Mouse (Mus musculus): ENCODE data around the gene Smarca5.

- TF ChIP-seq CTCF (IDR thresholded peaks at IDR 0.05; ENCODE audit: control insufficient read depth, insufficient read depth, insufficient replicate concordance, low read depth, low read length) (no peak), POLR2A (IDR thresholded peaks at IDR 0.05; ENCODE audit: control insufficient read depth, low read depth, low read length) (no peak)
These were observed 44.0 kb upstream of the Smarca5 start for GRCm38 (mm10) chr8:80783271-80783670.
